Mouse (Mus musculus) embryonic facial prominence, embryonic 12.5 days (tissue): ENCODE results near the gene Txndc2. TPM values are rescaled to one million over a fixed set of nuclear protein-coding genes. Genes with fewer than 3 reads are reported as not detected.
A peak's percentile ranks its signal among the peaks of the same experiment; 100 is the strongest.

Experiments used
- ATAC-seq: fragments of 200-750 bp; cut with Nextera tagmentation; 2 replicates; pipeline ENCODE4 v1.8.0; 2017; ENCODE audit not compliant: insufficient number of reproducible peaks, insufficient read depth, low FRiP score, low TSS enrichment
- H3K27ac ChIP-seq: fragments of 300-500 bp; sonication (generic); 2 replicates; pipeline ENCODE4 v1.5.1; 2016; ENCODE audit warnings: mild to moderate bottlenecking
- H3K27me3 ChIP-seq: fragments of 300-500 bp; sonication (generic); 2 replicates; pipeline ENCODE4 v1.6.1; 2016; ENCODE audit warnings: mild to moderate bottlenecking, moderate library complexity
- H3K36me3 ChIP-seq: fragments of 300-500 bp; sonication (generic); 2 replicates; pipeline ENCODE4 v1.6.1; 2016; ENCODE audit warnings: mild to moderate bottlenecking
- H3K4me1 ChIP-seq: fragments of 300-500 bp; sonication (generic); 2 replicates; pipeline ENCODE4 v1.6.1; 2016
- H3K4me2 ChIP-seq: fragments of 300-500 bp; sonication (generic); replicated peaks from 2 replicates; pipeline ENCODE4 v1.6.1; 2016; ENCODE audit warnings: mild to moderate bottlenecking, moderate library complexity
- H3K4me3 ChIP-seq: fragments of 300-500 bp; sonication (generic); 2 replicates; pipeline ENCODE4 v1.5.1; 2016; ENCODE audit warnings: mild to moderate bottlenecking
- H3K9ac ChIP-seq: fragments of 300-500 bp; sonication (generic); 2 replicates; pipeline ENCODE4 v1.6.1; 2016; ENCODE audit warnings: mild to moderate bottlenecking, moderate library complexity
- H3K9me3 ChIP-seq: fragments of 300-500 bp; sonication (generic); 2 replicates; pipeline ENCODE4 v1.6.1; 2016; ENCODE audit warnings: mild to moderate bottlenecking, moderate library complexity
- WGBS: fragments of 180-500 bp; shearing (Covaris S2); methylation state at CpG from one replicate; pipeline ENCODE4 v1.1.7; 2016; 5-methylcytosine and 5-hydroxymethylcytosine counted together
- polyA plus RNA-seq: library from polyadenylated mRNA; unstranded; fragments of >200 nt; fragmentation: Nextera tagmentation; extraction: Ambion mirVana; gene quantifications from 2 replicates; pipeline ENCODE4 v1.2.1, GENCODE M21; 2016

Gene Txndc2
- 0.14 TPM in 1 of 2 replicates, not detected in the other for polyA plus RNA-seq

DNA sequence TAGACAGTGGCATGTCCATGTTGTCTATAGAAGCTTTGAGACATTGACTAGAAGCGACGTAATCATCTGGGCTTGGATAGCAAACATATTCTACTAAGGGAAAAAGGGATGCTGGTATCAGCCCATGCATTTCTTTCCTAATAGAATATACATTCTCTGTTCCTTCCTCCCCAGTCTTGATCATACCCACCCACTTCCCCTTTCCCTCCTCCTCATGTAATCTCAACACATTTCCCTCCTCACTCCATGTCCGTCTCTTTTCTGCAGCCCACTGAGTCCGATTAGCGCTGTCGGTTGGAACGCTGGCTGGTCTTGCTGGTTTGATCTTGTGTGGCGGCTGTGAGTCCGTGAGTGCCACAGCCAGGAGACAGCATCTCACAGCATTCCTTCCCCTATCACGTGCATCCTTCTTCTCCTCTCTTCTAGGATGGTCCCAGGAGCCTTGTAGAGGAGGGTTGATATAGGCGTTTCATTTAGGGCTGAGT is at the start of gene Txndc2:
TSS of gene Txndc2 (minus strand) at position 435 of the 485 bp plus-strand sequence.
- no peak for ATAC-seq
- Histone ChIP-seq H3K9ac (no peak within 1 kb of the TSS), H3K4me2 (peak within 1 kb of the TSS; percentile 23; the same call in 1 of the 2 replicates), H3K4me3 (no peak within 1 kb of the TSS), H3K27me3 (no peaks in the 10 kb centered on the region), H3K27ac (no peak within 1 kb of the TSS; the same call in 1 of the 2 replicates), H3K9me3 (no peaks in the 10 kb centered on the region), H3K36me3 (no peaks in the 10 kb centered on the region), H3K4me1 (peaks cover 18% of the 10 kb centered on the region)
- 84% methylated on average over 11 of the region's 11 CpGs for WGBS

DNA sequence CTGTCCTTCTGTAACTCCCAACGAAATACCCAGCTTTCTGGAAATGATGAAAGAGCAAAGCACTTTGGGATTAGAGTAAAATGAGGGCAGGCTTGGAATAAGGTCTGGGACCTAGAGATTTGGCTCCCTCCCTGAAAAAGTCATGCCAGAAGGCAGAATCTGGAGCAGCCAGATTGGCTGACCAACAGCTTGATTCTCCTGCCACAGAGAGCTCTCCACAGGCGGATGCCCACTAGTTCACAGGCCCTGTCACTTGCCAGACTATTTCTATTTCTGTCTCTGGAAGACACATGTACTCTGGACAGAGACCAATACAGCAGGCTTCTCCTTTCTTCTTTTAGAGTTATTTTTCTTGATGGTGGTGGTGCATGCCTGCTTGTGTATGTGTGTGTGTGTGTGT is 41.8 kb upstream of the Txndc2 start:
- Histone ChIP-seq H3K27me3 (no peaks in the 10 kb centered on the region), H3K9ac (no peak overlapping the region), H3K9me3 (no peaks in the 10 kb centered on the region), H3K4me3 (no peak overlapping the region), H3K36me3 (no peaks in the 10 kb centered on the region), H3K4me2 (no peak overlapping the region), H3K4me1 (peaks cover 8% of the 10 kb centered on the region; the same call in 1 of the 2 replicates), H3K27ac (no peak overlapping the region)
- 87% methylated on average over 2 of the region's 2 CpGs for WGBS
- no peak for ATAC-seq

DNA sequence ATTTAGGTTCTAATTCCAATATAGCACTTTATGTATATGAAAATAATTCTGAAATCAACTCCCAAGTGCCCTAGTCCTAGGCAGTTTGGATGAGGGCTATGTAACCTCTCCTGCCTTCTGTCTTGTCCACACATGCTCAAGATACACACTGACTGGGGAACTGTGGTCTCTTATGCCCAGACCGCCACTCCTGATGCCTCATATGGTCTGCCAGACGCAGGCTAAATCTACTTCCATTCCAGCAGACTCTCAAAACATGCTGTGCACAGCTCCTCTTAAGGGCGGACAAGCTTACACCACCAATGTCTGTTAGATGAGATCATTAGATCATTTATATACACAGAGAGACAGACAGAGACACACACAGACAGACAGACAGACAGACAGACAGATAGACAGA is 41.3 kb upstream of the Txndc2 start:
- no peak for ATAC-seq
- no peak overlapping the region for H3K4me2 ChIP-seq
- H3K27me3 ChIP-seq = no peaks in the 10 kb centered on the region
- no peak overlapping the region for H3K27ac ChIP-seq
- no peak overlapping the region for H3K4me3 ChIP-seq
- H3K9me3 ChIP-seq = no peaks in the 10 kb centered on the region
- H3K4me1 ChIP-seq = peaks cover 8% of the 10 kb centered on the region; the same call in 1 of the 2 replicates
- no peaks in the 10 kb centered on the region for H3K36me3 ChIP-seq
- H3K9ac ChIP-seq = no peak overlapping the region
- WGBS = 83% methylated on average over 3 of the region's 3 CpGs

DNA sequence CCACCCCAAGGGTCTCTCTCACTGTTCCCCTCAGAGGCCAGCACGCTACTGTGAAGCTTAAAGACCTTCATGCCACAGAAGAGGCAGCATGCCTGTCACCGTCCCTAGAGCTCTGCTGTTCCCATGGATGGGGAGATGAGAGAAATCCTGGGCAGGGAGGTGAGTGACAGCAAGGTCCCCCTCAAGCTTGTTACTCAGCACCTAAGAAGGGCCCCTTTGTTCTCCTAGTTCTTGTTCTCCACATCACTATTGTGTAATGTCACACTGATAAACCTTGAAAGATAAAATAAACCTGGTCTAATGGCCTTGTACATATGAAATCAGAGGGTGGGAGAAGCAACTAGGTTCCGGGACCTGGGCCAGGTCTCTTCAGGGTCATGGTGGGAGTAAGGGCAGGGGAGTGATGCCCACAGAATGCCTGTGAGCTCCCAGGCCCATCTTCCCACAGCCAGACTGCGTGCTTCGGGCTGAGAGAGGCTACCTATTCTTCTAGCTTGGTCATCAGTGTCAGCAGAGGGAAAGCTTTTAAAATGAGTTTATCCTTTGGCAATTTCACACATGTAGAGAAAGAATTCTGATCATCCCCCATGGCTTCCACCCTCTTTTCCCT is 40.2 kb upstream of the Txndc2 start:
- no peak overlapping the region for H3K4me2 ChIP-seq
- 74% methylated on average over 5 of the region's 5 CpGs for WGBS
- H3K27me3 ChIP-seq = no peaks in the 10 kb centered on the region
- ATAC-seq = no peak
- peaks cover 8% of the 10 kb centered on the region; the same call in 1 of the 2 replicates for H3K4me1 ChIP-seq
- no peak overlapping the region for H3K4me3 ChIP-seq
- no peak overlapping the region for H3K9ac ChIP-seq
- no peaks in the 10 kb centered on the region for H3K36me3 ChIP-seq
- no peak overlapping the region for H3K27ac ChIP-seq
- no peaks in the 10 kb centered on the region for H3K9me3 ChIP-seq

DNA sequence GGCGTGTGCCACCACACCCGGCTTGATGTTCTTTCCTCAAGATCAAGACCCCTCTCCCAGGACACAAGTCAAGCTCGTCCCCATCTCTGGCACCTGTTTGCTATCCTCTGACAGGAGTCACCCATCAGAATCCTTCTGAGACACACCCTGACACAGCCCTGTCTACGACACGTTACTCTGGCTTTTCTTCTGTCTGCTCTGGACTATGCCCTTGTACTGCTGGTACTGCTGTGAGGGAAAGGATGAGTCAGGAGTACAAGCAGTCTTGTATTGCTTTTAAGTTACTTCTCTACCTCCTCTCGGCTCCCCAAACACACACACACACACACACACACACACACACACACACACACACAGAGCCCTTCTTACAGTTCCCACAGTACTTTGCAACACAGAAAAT is 39.5 kb upstream of the Txndc2 start:
- H3K27me3 ChIP-seq = no peaks in the 10 kb centered on the region
- no peak overlapping the region for H3K4me3 ChIP-seq
- H3K36me3 ChIP-seq = no peaks in the 10 kb centered on the region
- no peaks in the 10 kb centered on the region for H3K9me3 ChIP-seq
- no peak for ATAC-seq
- H3K4me2 ChIP-seq = no peak overlapping the region
- 83% methylated on average over 6 of the region's 6 CpGs for WGBS
- no peak overlapping the region for H3K9ac ChIP-seq
- peaks cover 8% of the 10 kb centered on the region; the same call in 1 of the 2 replicates for H3K4me1 ChIP-seq
- H3K27ac ChIP-seq = no peak overlapping the region

DNA sequence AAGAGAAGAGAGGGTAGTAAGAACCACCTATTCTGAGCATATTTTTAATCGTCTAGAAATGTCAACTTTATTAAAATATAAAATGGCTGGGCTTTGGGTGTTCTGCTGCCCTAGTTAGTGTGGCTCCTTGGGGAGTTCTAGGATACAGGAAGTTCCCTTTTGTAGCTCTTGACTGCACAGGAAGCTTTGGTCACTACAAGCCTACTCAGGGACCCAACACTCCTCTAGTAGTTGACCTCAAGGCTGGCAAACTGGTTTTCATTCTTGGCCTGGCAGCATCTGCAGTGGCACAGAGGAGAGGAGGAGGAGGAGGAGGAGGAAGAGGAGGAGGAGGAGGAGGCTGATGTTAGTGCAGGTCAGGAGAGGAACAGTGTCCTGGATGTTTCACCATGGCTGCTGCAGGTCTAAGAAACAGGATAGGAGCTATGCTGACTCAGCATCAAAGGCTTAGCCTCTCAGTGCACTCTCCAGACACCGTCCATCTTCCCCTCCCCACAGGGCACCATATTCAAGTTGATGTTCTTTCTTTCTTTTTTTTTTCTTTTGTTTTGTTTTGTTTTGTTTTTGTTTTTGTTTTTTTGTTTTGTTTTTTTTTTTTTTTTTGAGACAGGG is 38.9 kb upstream of the Txndc2 start:
- Histone ChIP-seq H3K4me1 (peaks cover 8% of the 10 kb centered on the region; the same call in 1 of the 2 replicates), H3K4me2 (no peak overlapping the region), H3K4me3 (no peak overlapping the region), H3K9me3 (no peaks in the 10 kb centered on the region), H3K27me3 (no peaks in the 10 kb centered on the region), H3K36me3 (no peaks in the 10 kb centered on the region), H3K9ac (no peak overlapping the region), H3K27ac (no peak overlapping the region)
- WGBS = 87% methylated on average over 2 of the region's 2 CpGs
- no peak for ATAC-seq

DNA sequence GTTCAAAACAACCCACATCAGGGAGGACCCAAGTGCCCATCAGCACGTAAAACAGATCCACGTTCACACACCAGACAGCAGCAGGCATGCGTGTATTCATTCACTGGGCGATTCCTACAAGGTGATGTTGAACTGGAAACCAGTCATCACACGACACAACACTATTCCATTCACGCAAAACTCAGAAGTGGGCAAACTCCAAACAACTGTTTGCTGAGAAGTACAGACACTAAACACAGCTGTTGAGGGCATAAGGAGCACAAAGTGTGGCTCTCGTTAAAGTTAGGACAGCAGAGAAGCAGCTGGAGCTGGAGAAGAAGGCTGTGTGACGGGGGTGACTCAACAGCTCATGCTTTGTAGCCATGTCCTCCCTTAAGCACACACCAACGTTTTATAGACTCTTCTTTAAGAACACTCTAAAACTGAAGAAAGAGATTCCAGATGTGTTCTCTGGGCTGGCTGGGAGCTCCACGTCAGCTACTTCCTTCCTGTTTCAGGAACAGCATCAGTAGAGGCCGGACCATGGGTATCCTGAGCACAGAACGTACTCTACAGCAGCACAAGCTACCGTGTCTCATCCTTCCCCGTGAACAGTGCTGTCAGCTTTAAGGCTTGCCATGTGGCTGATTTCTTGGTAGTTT is 38.0 kb upstream of the Txndc2 start:
- Histone ChIP-seq H3K9me3 (no peaks in the 10 kb centered on the region), H3K27me3 (no peaks in the 10 kb centered on the region), H3K9ac (no peak overlapping the region), H3K4me1 (peaks cover 8% of the 10 kb centered on the region; the same call in 1 of the 2 replicates), H3K4me2 (no peak overlapping the region), H3K27ac (peak overlapping the region; percentile 41; the same call in 1 of the 2 replicates), H3K4me3 (no peak overlapping the region), H3K36me3 (no peaks in the 10 kb centered on the region)
- 59% methylated on average over 14 of the region's 14 CpGs for WGBS
- no peak for ATAC-seq

DNA sequence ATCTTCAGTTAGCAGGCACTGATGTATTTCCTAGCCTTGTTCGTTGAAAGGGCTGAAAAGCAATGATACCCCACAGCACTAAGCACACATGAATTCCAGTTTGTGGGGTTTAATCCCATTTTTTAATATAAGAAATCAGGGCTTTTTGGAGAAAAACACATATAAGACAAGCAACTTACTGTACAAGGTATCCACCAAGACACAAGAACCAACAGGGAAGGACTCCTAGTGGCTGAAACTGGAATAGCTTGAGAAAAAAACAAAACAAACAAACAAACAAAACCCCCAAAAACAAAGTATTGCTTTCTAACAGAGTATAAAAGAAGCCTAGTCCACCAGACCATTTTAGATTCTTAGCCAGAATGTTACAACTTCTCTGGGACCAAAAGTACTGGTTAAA is 35.8 kb upstream of the Txndc2 start:
- Histone ChIP-seq H3K9ac (no peak overlapping the region), H3K27me3 (no peaks in the 10 kb centered on the region), H3K9me3 (no peaks in the 10 kb centered on the region), H3K36me3 (no peaks in the 10 kb centered on the region), H3K4me3 (no peak overlapping the region), H3K4me2 (no peak overlapping the region), H3K27ac (no peak overlapping the region), H3K4me1 (peaks cover 8% of the 10 kb centered on the region; the same call in 1 of the 2 replicates)
- no peak for ATAC-seq
- 95% methylated on average over 1 of the region's 1 CpGs for WGBS

DNA sequence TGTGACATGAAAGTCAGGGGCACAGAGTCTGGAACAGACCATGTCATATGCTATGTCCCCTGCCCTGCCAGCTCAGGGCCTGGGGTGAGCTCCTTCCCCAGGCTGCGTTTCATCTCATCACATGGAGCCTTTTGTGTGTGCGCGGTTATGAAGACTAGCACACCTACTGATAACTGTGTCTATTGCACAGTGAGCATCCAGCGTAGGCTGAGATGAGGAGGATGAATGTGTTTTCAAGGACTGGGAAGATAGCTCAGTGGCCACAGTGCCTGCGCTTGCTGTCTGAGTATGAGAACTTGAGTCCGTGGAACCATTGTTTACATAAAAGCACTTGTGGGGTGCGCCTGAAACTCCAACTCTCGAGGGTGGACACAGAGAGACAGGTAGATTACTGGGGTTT is 34.6 kb upstream of the Txndc2 start:
- Histone ChIP-seq H3K36me3 (no peaks in the 10 kb centered on the region), H3K4me1 (peaks cover 8% of the 10 kb centered on the region; the same call in 1 of the 2 replicates), H3K4me3 (no peak overlapping the region), H3K27me3 (no peaks in the 10 kb centered on the region), H3K4me2 (no peak overlapping the region), H3K27ac (no peak overlapping the region), H3K9ac (no peak overlapping the region), H3K9me3 (no peaks in the 10 kb centered on the region)
- 89% methylated on average over 8 of the region's 8 CpGs for WGBS
- no peak for ATAC-seq

DNA sequence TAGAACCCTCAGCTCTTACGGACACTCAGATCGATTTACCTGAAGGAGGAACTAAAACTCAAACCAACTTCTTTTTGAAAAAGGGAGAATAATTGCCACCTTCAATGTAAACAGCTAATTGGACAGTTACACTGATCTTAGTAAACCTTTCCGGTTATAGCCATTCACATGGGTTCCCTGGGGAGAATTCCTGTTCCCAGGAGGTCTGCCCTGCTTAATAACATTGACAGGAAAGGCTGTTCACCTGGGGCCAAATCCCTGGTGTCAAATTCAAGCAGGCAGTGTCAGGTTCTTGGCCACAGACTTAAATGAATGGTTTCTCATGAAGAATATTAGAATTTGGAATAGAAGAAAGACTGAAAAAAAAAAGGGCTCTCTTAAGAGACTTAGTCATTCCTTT is 34.0 kb upstream of the Txndc2 start:
- WGBS = 67% methylated on average over 3 of the region's 3 CpGs
- no peaks in the 10 kb centered on the region for H3K36me3 ChIP-seq
- no peak overlapping the region for H3K4me2 ChIP-seq
- H3K9ac ChIP-seq = no peak overlapping the region
- H3K9me3 ChIP-seq = no peaks in the 10 kb centered on the region
- H3K27ac ChIP-seq = no peak overlapping the region
- H3K4me3 ChIP-seq = no peak overlapping the region
- H3K4me1 ChIP-seq = peaks cover 8% of the 10 kb centered on the region; the same call in 1 of the 2 replicates
- ATAC-seq = no peak
- H3K27me3 ChIP-seq = no peaks in the 10 kb centered on the region

DNA sequence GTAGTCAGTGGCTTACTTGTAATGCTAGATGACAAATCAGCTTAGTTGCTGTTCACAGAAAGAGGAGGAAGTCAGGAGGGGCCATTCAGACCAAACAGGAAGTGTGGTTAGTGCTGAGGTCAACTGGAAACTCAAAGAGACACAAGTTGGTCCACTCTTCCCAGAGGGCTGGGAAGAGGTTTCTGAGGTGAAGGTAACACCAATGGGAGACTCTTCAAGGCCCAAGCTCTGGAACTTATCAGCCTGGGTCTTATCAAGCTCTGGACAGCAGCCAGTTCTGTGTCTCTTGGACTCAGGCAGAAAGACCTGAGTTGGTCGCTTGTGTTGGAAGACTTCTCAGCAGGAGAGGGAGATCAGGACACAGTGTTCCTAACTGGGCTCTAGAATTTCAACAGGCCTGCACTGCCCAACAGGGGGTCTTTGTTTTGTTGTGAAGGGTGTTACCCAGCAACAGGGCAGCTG is 32.8 kb upstream of the Txndc2 start:
- 81% methylated on average over 1 of the region's 1 CpGs for WGBS
- no peaks in the 10 kb centered on the region for H3K9me3 ChIP-seq

More for the DNA sequence above, 32.8 kb upstream of the Txndc2 start:
- Histone ChIP-seq H3K4me1 (peaks cover 3% of the 10 kb centered on the region; the same call in 1 of the 2 replicates), H3K27ac (no peak overlapping the region), H3K27me3 (no peaks in the 10 kb centered on the region), H3K9ac (no peak overlapping the region), H3K4me2 (no peak overlapping the region), H3K36me3 (no peaks in the 10 kb centered on the region), H3K4me3 (no peak overlapping the region)
- no peak for ATAC-seq
